Mouse (Mus musculus): ENCODE results near the gene Thsd4. TPM values are rescaled to one million over a fixed set of nuclear protein-coding genes. Genes with fewer than 3 reads are reported as not detected.
A peak's percentile ranks its signal among the peaks of the same experiment; 100 is the strongest.

The Thsd4 gene
- polyA plus RNA-seq, 1 experiment from 2014 or later = 3.3 TPM

DNA sequence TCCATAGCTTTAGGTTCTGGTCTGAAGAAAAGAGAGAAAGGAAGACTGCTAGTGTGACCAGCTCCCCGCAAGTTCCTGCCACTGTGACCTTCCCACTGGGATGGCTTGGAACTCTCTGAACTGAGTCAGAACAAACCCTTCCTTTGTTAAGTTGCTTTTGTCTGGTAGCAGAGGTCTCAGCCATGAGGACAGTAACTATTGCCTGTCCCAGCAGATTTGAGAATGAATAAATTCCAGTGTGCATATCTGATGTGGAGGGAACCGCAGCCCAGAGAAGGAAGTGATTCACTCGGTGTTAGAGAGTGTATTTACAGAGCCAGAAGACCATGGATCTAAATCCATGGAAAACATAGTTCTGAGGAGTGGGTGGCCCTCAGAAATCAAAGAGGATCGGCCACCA is 169.5 kb downstream of the Thsd4 start:
- H3K27me3 ChIP-seq (replicated peaks) = no peaks in the 10 kb centered on the region
- no peaks in the 10 kb centered on the region for H3K9me3 ChIP-seq (replicated peaks)
- no peak overlapping the region for H3K4me3 ChIP-seq
- no peak overlapping the region for H3K9ac ChIP-seq
- H3K4me1 ChIP-seq = no peaks in the 10 kb centered on the region
- no peak for ATAC-seq
- WGBS (ENCODE audit: insufficient replicate concordance) = 55% methylated on average over 4 of the region's 4 CpGs
- H3K36me3 ChIP-seq = no peaks in the 10 kb centered on the region
- no peak overlapping the region for H3K4me2 ChIP-seq
- no peak overlapping the region for H3K27ac ChIP-seq

DNA sequence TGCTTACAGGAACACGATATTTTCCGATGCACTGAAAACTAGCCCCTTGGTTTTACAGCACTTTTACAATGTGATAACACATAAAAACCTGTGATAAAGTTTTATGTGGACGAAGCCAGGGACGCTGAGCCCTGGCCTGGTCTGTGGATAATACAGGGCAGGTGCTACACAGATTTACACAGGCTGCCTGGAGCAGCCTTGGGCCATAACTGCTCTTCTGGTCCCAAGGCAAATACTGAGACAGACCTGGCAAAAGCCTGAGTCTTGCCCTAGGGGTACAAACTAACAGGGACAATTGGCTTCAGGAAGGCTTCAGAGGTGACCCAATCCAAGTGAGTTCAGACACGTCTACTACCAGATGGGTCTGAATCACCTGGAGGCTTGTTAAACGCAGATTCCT is 170.7 kb downstream of the Thsd4 start:
- WGBS (ENCODE audit: insufficient replicate concordance) = 77% methylated on average over 6 of the region's 6 CpGs
- H3K4me3 ChIP-seq = no peak overlapping the region
- ATAC-seq = no peak
- no peaks in the 10 kb centered on the region for H3K9me3 ChIP-seq (replicated peaks)
- H3K4me1 ChIP-seq = no peaks in the 10 kb centered on the region
- H3K27ac ChIP-seq = no peak overlapping the region
- no peaks in the 10 kb centered on the region for H3K27me3 ChIP-seq (replicated peaks)
- H3K36me3 ChIP-seq = no peaks in the 10 kb centered on the region
- no peak overlapping the region for H3K9ac ChIP-seq
- no peak overlapping the region for H3K4me2 ChIP-seq

GRCm38 (mm10) chr9:60336147-60336546 is 185.7 kb downstream of the Thsd4 start:
- Histone ChIP-seq H3K27ac (no peak overlapping the region), H3K36me3 (no peaks in the 10 kb centered on the region), H3K9me3 (replicated peaks) (no peaks in the 10 kb centered on the region), H3K4me1 (no peaks in the 10 kb centered on the region), H3K4me2 (no peak overlapping the region), H3K27me3 (replicated peaks) (no peaks in the 10 kb centered on the region), H3K4me3 (no peak overlapping the region), H3K9ac (no peak overlapping the region)
- no peak for ATAC-seq
- WGBS (ENCODE audit: insufficient replicate concordance) = 85% methylated on average over 5 of the region's 5 CpGs

GRCm38 (mm10) chr9:60335455-60335854 is 186.4 kb downstream of the Thsd4 start:
- H3K9ac ChIP-seq = no peak overlapping the region
- H3K27me3 ChIP-seq (replicated peaks) = no peaks in the 10 kb centered on the region
- ATAC-seq = no peak
- 70% methylated on average over 6 of the region's 6 CpGs for WGBS (ENCODE audit: insufficient replicate concordance)
- no peaks in the 10 kb centered on the region for H3K9me3 ChIP-seq (replicated peaks)
- no peak overlapping the region for H3K4me3 ChIP-seq
- no peaks in the 10 kb centered on the region for H3K4me1 ChIP-seq
- no peak overlapping the region for H3K27ac ChIP-seq
- no peaks in the 10 kb centered on the region for H3K36me3 ChIP-seq
- H3K4me2 ChIP-seq = no peak overlapping the region

DNA sequence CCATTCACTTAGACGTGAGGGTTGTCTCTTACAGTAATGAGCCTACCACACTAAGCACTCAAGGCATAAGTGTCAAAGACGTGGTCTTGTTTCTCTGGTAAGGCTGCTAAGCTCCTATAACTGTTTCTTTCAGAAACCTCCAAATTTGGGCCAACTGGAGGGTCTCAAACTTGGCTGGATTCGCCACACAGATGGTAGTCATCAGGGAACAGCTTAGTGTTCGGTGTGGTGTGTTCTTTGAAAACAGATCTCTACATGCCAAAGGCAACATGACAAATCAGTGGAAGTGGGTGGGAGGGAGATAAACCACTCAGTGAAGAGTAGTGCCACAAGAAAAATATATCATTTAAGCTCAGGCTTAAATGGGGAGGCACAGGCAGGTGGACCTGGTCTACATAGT is 191.9 kb downstream of the Thsd4 start:
- ATAC-seq = no peak

GRCm38 (mm10) chr9:60324716-60325115 is 197.1 kb downstream of the Thsd4 start:
- no peak for ATAC-seq
- Histone ChIP-seq H3K4me1 (no peaks in the 10 kb centered on the region), H3K4me3 (no peak overlapping the region), H3K9me3 (replicated peaks) (no peaks in the 10 kb centered on the region), H3K9ac (no peak overlapping the region), H3K36me3 (no peaks in the 10 kb centered on the region), H3K4me2 (no peak overlapping the region), H3K27ac (no peak overlapping the region), H3K27me3 (replicated peaks) (no peaks in the 10 kb centered on the region)
- WGBS (ENCODE audit: insufficient replicate concordance) = 71% methylated on average over 2 of the region's 2 CpGs

More for the DNA sequence above, 191.9 kb downstream of the Thsd4 start:
- WGBS (ENCODE audit: insufficient replicate concordance) = 62% methylated on average over 4 of the region's 4 CpGs
- no peak overlapping the region for H3K27ac ChIP-seq
- H3K4me1 ChIP-seq = no peaks in the 10 kb centered on the region
- no peak overlapping the region for H3K4me2 ChIP-seq
- H3K9me3 ChIP-seq (replicated peaks) = no peaks in the 10 kb centered on the region
- H3K4me3 ChIP-seq = no peak overlapping the region
- H3K27me3 ChIP-seq (replicated peaks) = no peaks in the 10 kb centered on the region
- H3K36me3 ChIP-seq = no peaks in the 10 kb centered on the region
- no peak overlapping the region for H3K9ac ChIP-seq

GRCm38 (mm10) chr9:60323435-60323834 is 198.4 kb downstream of the Thsd4 start:
- Histone ChIP-seq H3K36me3 (no peaks in the 10 kb centered on the region), H3K9ac (no peak overlapping the region), H3K27ac (no peak overlapping the region), H3K4me3 (no peak overlapping the region), H3K9me3 (replicated peaks) (no peaks in the 10 kb centered on the region), H3K4me1 (no peaks in the 10 kb centered on the region), H3K4me2 (no peak overlapping the region), H3K27me3 (replicated peaks) (no peaks in the 10 kb centered on the region)
- no peak for ATAC-seq
- 73% methylated on average over 6 of the region's 6 CpGs for WGBS (ENCODE audit: insufficient replicate concordance)

GRCm38 (mm10) chr9:60317291-60317690 is 204.6 kb downstream of the Thsd4 start:
- H3K4me3 ChIP-seq = no peak overlapping the region
- ATAC-seq = no peak
- H3K27me3 ChIP-seq (replicated peaks) = no peaks in the 10 kb centered on the region
- H3K27ac ChIP-seq = no peak overlapping the region
- no peaks in the 10 kb centered on the region for H3K4me1 ChIP-seq
- H3K4me2 ChIP-seq = no peak overlapping the region
- H3K9ac ChIP-seq = no peak overlapping the region
- H3K9me3 ChIP-seq (replicated peaks) = no peaks in the 10 kb centered on the region
- WGBS (ENCODE audit: insufficient replicate concordance) = 84% methylated on average over 8 of the region's 8 CpGs
- H3K36me3 ChIP-seq = no peaks in the 10 kb centered on the region

- H3K36me3 ChIP-seq = no peaks in the 10 kb centered on the region
- H3K4me3 ChIP-seq = no peak overlapping the region
- no peaks in the 10 kb centered on the region for H3K4me1 ChIP-seq
- no peaks in the 10 kb centered on the region for H3K27me3 ChIP-seq (replicated peaks)
- no peak overlapping the region for H3K27ac ChIP-seq
- ATAC-seq = no peak
- no peak overlapping the region for H3K9ac ChIP-seq
- no peaks in the 10 kb centered on the region for H3K9me3 ChIP-seq (replicated peaks)
- H3K4me2 ChIP-seq = no peak overlapping the region
- 81% methylated on average over 5 of the region's 5 CpGs for WGBS (ENCODE audit: insufficient replicate concordance)
Measured at GRCm38 (mm10) chr9:60316510-60316909, 205.3 kb downstream of the Thsd4 start.

- no peaks in the 10 kb centered on the region for H3K27me3 ChIP-seq (replicated peaks)
- no peaks in the 10 kb centered on the region for H3K9me3 ChIP-seq (replicated peaks)
- peak; percentile 58; the same call in 1 of the 2 replicates for ATAC-seq
- H3K4me3 ChIP-seq = no peak overlapping the region
- H3K4me2 ChIP-seq = no peak overlapping the region
- H3K36me3 ChIP-seq = no peaks in the 10 kb centered on the region
- no peak overlapping the region for H3K27ac ChIP-seq
- no peak overlapping the region for H3K9ac ChIP-seq
- 43% methylated on average over 5 of the region's 5 CpGs for WGBS (ENCODE audit: insufficient replicate concordance)
- H3K4me1 ChIP-seq = no peaks in the 10 kb centered on the region
Measured at GRCm38 (mm10) chr9:60315533-60315932, 206.3 kb downstream of the Thsd4 start.

DNA sequence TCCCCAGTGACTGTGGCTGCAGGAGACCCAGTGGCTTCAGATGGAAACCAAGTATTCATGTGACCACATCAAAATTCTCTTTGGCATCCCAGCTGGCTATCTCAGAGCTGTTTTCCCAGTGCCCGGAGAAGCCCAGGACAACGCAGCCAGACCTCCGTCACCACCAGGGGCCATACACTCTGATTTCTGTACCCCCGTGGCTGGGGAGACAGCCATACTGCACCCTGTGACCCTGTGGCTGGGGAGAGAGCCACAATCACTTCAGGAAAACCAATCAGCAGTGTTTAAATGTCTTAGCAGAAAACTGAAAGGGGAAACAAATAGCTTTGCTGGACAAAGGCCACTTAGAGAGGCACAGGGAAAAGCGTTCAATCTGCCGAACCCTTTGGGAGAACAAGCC is 208.2 kb downstream of the Thsd4 start:
- H3K4me1 ChIP-seq = no peaks in the 10 kb centered on the region
- H3K4me2 ChIP-seq = no peak overlapping the region
- H3K9ac ChIP-seq = no peak overlapping the region
- 73% methylated on average over 6 of the region's 6 CpGs for WGBS (ENCODE audit: insufficient replicate concordance)
- no peak for ATAC-seq
- H3K9me3 ChIP-seq (replicated peaks) = no peaks in the 10 kb centered on the region
- no peaks in the 10 kb centered on the region for H3K27me3 ChIP-seq (replicated peaks)
- no peak overlapping the region for H3K4me3 ChIP-seq
- no peak overlapping the region for H3K27ac ChIP-seq
- H3K36me3 ChIP-seq = no peaks in the 10 kb centered on the region

DNA sequence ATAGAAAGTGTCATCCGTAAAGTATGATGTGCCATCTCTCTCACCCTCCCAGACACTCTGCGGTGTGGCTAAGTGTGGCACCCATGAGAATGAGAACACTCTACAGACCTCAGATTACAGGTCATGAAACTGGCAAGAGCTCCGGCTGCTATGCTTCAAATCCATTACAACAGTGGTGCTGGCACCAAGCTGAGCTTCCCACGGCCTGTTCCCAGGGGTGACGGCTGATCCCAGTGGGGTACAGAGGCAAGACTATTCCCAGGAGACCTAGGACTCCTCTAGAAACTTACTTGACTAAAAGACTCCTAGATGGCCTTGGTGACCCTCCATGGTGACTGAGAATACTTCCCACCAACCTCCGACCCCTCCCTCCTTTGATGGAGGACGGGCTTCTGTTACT is 209.2 kb downstream of the Thsd4 start:
- Histone ChIP-seq H3K4me2 (no peak overlapping the region), H3K4me3 (no peak overlapping the region), H3K27ac (no peak overlapping the region), H3K9ac (no peak overlapping the region), H3K4me1 (no peaks in the 10 kb centered on the region), H3K9me3 (replicated peaks) (no peaks in the 10 kb centered on the region), H3K27me3 (replicated peaks) (no peaks in the 10 kb centered on the region), H3K36me3 (no peaks in the 10 kb centered on the region)
- no peak for ATAC-seq
- WGBS (ENCODE audit: insufficient replicate concordance) = 74% methylated on average over 7 of the region's 7 CpGs

GRCm38 (mm10) chr9:60311594-60312128 is 210.2 kb downstream of the Thsd4 start:
- Histone ChIP-seq H3K27me3 (replicated peaks) (peaks cover 2% of the 10 kb centered on the region; the same call in 1 of the 2 replicates), H3K4me2 (no peak overlapping the region), H3K27ac (no peak overlapping the region), H3K9me3 (replicated peaks) (no peaks in the 10 kb centered on the region), H3K4me3 (no peak overlapping the region), H3K36me3 (no peaks in the 10 kb centered on the region), H3K4me1 (no peaks in the 10 kb centered on the region), H3K9ac (no peak overlapping the region)
- no peak for ATAC-seq
- 76% methylated on average over 10 of the region's 10 CpGs for WGBS (ENCODE audit: insufficient replicate concordance)
